Mouse (Mus musculus) heart, adult 2 months (tissue): ENCODE measurements around the gene Tfr2.

Experiments
- CTCF ChIP-seq: fragments of 200-600 bp; IDR thresholded peaks from 2 replicates; pipeline ENCODE4 v1.8.1; 2022; ENCODE audit warnings: antibody characterized with exemption, mild to moderate bottlenecking, moderate library complexity
- EP300 ChIP-seq: fragments of 200-500 bp; IDR thresholded peaks from 2 replicates; pipeline ENCODE4 v1.6.1; 2011; ENCODE audit warnings: low read depth, low read length, control low read depth; ENCODE audit not compliant: insufficient read depth
- POLR2A ChIP-seq: fragments of 200-500 bp; IDR thresholded peaks from 2 replicates; pipeline ENCODE4 v1.6.1; 2011; ENCODE audit warnings: mild to moderate bottlenecking, low read depth, low read length, control low read depth; ENCODE audit not compliant: insufficient read depth

- TF ChIP-seq CTCF, result no peak
- no peak for TF ChIP-seq POLR2A
- TF ChIP-seq EP300, result no peak
Observed at GRCm38 (mm10) chr5:137607860-137608653, 38.4 kb downstream of the Tfr2 start.
